Comparison of ENCODE assay signal across 29 mouse cellular contexts in genomic region chr2:126445039-126445438, GRCm38 (mm10). TPM values are rescaled to one million over a fixed set of nuclear protein-coding genes. Genes with fewer than 3 reads are reported as not detected.
"Had no signal": no experiment of that assay in that cellular context is flagged by ENCODE, and none has a peak within 500 bp of the region (broad histone marks: within the 10 kb centered on the region; RNA-seq: fewer than 3 reads in every experiment).

No protein-coding gene starts in this region.

- H3K4me2 ChIP-seq: embryonic facial prominence, embryonic 12.5 days; embryonic facial prominence, embryonic 13.5 days; embryonic facial prominence, embryonic 15.5 days; forebrain, embryonic 12.5 days; forebrain, embryonic 13.5 days; forebrain, embryonic 15.5 days had no signal

- H3K4me1 ChIP-seq: embryonic facial prominence, embryonic 10.5 days; embryonic facial prominence, embryonic 12.5 days; forebrain, embryonic 10.5 days; forebrain, embryonic 12.5 days; forebrain, embryonic 15.5 days had no signal

- DNase-seq: cerebellum, adult 18-20 months; cerebellum, adult 2 months; cerebellum, adult 8-10 months; cerebellum, adult 9-10 months; cerebellum, adult 9-11 months; cerebellum, postnatal 10 days; cerebellum, postnatal 14 days; cerebellum, postnatal 25 days; cerebellum, postnatal 36 days; embryo, embryonic 11 days; forebrain, postnatal 0 days; gastrocnemius, adult 2 months; gastrocnemius, postnatal 10 days; gastrocnemius, postnatal 14 days; gastrocnemius, postnatal 25 days; gastrocnemius, postnatal 36 days; heart, adult 18-20 months had no signal

- H3K9me3 ChIP-seq: embryonic facial prominence, embryonic 10.5 days; embryonic facial prominence, embryonic 12.5 days; embryonic facial prominence, embryonic 13.5 days; embryonic facial prominence, embryonic 15.5 days; forebrain, embryonic 10.5 days; forebrain, embryonic 12.5 days; forebrain, embryonic 13.5 days; forebrain, embryonic 15.5 days had no signal

- ATAC-seq: forebrain, embryonic 13.5 days; forebrain, embryonic 14.5 days; forebrain, embryonic 15.5 days; forebrain, embryonic 16.5 days; forebrain, postnatal 0 days had no signal

- H3K4me3 ChIP-seq: embryonic facial prominence, embryonic 10.5 days; embryonic facial prominence, embryonic 12.5 days; embryonic facial prominence, embryonic 13.5 days; embryonic facial prominence, embryonic 15.5 days; erythroblast, embryonic 14.5 days; forebrain, embryonic 10.5 days; forebrain, embryonic 12.5 days; forebrain, embryonic 13.5 days; forebrain, embryonic 15.5 days; gastrocnemius, adult 2 months had no signal

- H3K9ac ChIP-seq: embryonic facial prominence, embryonic 12.5 days; embryonic facial prominence, embryonic 13.5 days; embryonic facial prominence, embryonic 15.5 days; forebrain, embryonic 12.5 days; forebrain, embryonic 13.5 days; forebrain, embryonic 15.5 days; forebrain, postnatal 0 days had no signal

- H3K36me3 ChIP-seq: embryonic facial prominence, embryonic 10.5 days; embryonic facial prominence, embryonic 12.5 days; embryonic facial prominence, embryonic 13.5 days; embryonic facial prominence, embryonic 15.5 days; forebrain, embryonic 10.5 days; forebrain, embryonic 12.5 days; forebrain, embryonic 15.5 days had no signal

- H3K27ac ChIP-seq: embryonic facial prominence, embryonic 10.5 days; embryonic facial prominence, embryonic 12.5 days; embryonic facial prominence, embryonic 13.5 days; embryonic facial prominence, embryonic 15.5 days; forebrain, embryonic 10.5 days; forebrain, embryonic 12.5 days; forebrain, embryonic 13.5 days; forebrain, embryonic 15.5 days; gastrocnemius, adult 2 months had no signal

- H3K27me3 ChIP-seq: embryonic facial prominence, embryonic 12.5 days; embryonic facial prominence, embryonic 13.5 days; embryonic facial prominence, embryonic 15.5 days; forebrain, embryonic 12.5 days; forebrain, embryonic 13.5 days; forebrain, embryonic 15.5 days had no signal

RNA-seq across cellular contexts. Expression of gene Atp8b4, which starts 55.4 kb away (rescaled TPM):
- total RNA-seq: forebrain, postnatal 0 days had no signal
- polyA plus RNA-seq: cortical plate, adult 2 months; erythroblast, embryonic 14.5 days; forebrain, embryonic 13.5 days; forebrain, embryonic 16.5 days had no signal
